Mouse (Mus musculus): ENCODE data around the gene Kif20b. TPM values are rescaled to one million over a fixed set of nuclear protein-coding genes. Genes with fewer than 3 reads are reported as not detected.

Kif20b gene
- polyA plus RNA-seq, 1 experiment from 2014 or later = 16.9 TPM

- H3K36me3 ChIP-seq (ENCODE audit: control insufficient read depth, insufficient read depth) = no peaks in the 10 kb centered on the region
- no peak overlapping the region for H3K4me2 ChIP-seq (replicated peaks; ENCODE audit: low read depth)
- H3K4me1 ChIP-seq (replicated peaks; ENCODE audit: control insufficient read depth, insufficient read depth, low read length) = 0 out of 2 replicates have a peak, but pooled peaks cover 3% of the 10 kb centered on the region
- H3K4me3 ChIP-seq (ENCODE audit: low read depth, low read length) = no peak overlapping the region
- H3K9ac ChIP-seq (ENCODE audit: low read depth, low read length) = no peak overlapping the region
- H3K27me3 ChIP-seq (replicated peaks; ENCODE audit: control insufficient read depth, insufficient read depth, low read length) = no peaks in the 10 kb centered on the region
- no peak overlapping the region for H3K27ac ChIP-seq (ENCODE audit: low read depth, low read length)
- TF ChIP-seq CTCF (IDR thresholded peaks at IDR 0.05; ENCODE audit: low read depth) = no peak
- 79% methylated on average over 3 of the region's 3 CpGs for WGBS
- no peak for ATAC-seq
- no peaks in the 10 kb centered on the region for H3K9me3 ChIP-seq (ENCODE audit: control insufficient read depth)
These were observed 92.9 kb downstream of the Kif20b start for GRCm38 (mm10) chr19:35015058-35015457.

DNA sequence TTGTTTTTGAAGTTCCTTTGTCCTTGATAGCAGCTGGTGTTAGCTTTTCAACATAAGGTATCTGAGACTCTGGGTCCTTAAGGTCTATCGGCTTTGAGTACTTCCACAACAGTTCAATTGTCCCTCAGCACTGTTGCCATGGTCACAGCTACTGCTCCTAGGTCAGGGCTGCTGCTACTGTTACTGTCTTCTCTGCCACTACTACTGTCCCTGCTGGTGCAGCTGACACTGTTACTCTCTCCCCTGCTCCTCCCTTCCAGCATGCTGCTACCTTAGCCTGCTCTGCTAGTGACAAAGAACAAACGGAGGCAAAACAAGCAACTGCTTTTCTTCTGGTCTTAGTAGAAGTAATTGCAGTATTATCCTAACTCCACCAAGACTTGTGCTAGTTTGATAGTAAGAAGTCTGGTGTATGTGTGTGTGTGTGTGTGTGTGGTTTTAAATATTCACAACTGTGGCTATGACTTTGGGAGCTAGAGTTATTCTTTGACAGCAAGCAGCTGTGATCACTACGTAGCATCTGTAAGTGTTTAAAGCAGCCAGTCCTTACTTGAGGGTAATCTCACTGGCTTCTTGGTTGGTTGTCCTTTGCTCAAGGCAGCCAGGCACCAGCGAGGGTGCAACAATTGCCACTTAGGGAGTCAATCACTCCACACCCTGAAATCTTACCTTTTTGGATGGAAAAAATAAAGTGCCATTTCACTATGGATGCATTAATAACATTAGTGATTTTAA, 95.5 kb downstream of the Kif20b start:
- H3K4me2 ChIP-seq (replicated peaks; ENCODE audit: low read depth) = 0 out of 2 replicates have a peak overlapping the region, but pooled peaks have one; percentile 3
- TF ChIP-seq CTCF (IDR thresholded peaks at IDR 0.05; ENCODE audit: low read depth) = no peak
- H3K9ac ChIP-seq (ENCODE audit: low read depth, low read length) = no peak overlapping the region
- ATAC-seq = no peak
- 0 out of 2 replicates have a peak, but pooled peaks cover 3% of the 10 kb centered on the region for H3K4me1 ChIP-seq (replicated peaks; ENCODE audit: control insufficient read depth, insufficient read depth, low read length)
- H3K36me3 ChIP-seq (ENCODE audit: control insufficient read depth, insufficient read depth) = no peaks in the 10 kb centered on the region
- H3K27ac ChIP-seq (ENCODE audit: low read depth, low read length) = no peak overlapping the region
- H3K27me3 ChIP-seq (replicated peaks; ENCODE audit: control insufficient read depth, insufficient read depth, low read length) = no peaks in the 10 kb centered on the region
- 33% methylated on average over 4 of the region's 4 CpGs for WGBS
- no peaks in the 10 kb centered on the region for H3K9me3 ChIP-seq (ENCODE audit: control insufficient read depth)
- H3K4me3 ChIP-seq (ENCODE audit: low read depth, low read length) = no peak overlapping the region

DNA sequence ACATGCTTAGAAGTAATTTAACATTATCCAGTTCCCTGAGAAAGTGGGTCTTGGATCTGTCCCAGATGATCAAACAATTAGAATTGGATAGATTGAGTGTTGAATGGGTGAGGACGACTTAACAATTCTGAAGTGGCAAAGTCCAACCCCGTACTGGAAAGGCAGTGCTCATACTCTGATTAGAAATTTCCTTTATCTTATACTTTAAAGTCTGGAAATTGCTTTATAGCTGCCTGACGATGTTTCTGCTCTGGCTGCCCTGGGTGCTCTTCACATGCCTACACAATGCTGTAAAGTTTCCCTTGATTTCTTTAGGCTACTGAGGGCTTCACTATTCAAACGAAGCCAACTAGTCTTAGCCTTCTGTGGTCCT, 96.0 kb downstream of the Kif20b start:
- 26% methylated on average over 4 of the region's 4 CpGs for WGBS
- TF ChIP-seq CTCF (IDR thresholded peaks at IDR 0.05; ENCODE audit: low read depth) = no peak
- 0 out of 2 replicates have a peak overlapping the region, but pooled peaks have one; percentile 3 for H3K4me2 ChIP-seq (replicated peaks; ENCODE audit: low read depth)
- H3K4me1 ChIP-seq (replicated peaks; ENCODE audit: control insufficient read depth, insufficient read depth, low read length) = 0 out of 2 replicates have a peak, but pooled peaks cover 3% of the 10 kb centered on the region
- no peaks in the 10 kb centered on the region for H3K36me3 ChIP-seq (ENCODE audit: control insufficient read depth, insufficient read depth)
- no peaks in the 10 kb centered on the region for H3K27me3 ChIP-seq (replicated peaks; ENCODE audit: control insufficient read depth, insufficient read depth, low read length)
- H3K4me3 ChIP-seq (ENCODE audit: low read depth, low read length) = no peak overlapping the region
- no peak overlapping the region for H3K9ac ChIP-seq (ENCODE audit: low read depth, low read length)
- H3K27ac ChIP-seq (ENCODE audit: low read depth, low read length) = no peak overlapping the region
- ATAC-seq = no peak
- no peaks in the 10 kb centered on the region for H3K9me3 ChIP-seq (ENCODE audit: control insufficient read depth)

MicroRNAs encoded within 50 kb of the gene (microRNA counts, 519-probe panel; counts per million panel counts)
- not detected for microRNA mmu-miR-1950

Small RNAs within 50 kb of the gene (microRNA-seq; reads per million reads assigned to microRNA genes)
- gene Mir1950 = not detected

Other genes with a start within 250 kb of the Kif20b start
- gene Slc16a12, start 175.1 kb upstream of the Kif20b start, polyA plus RNA-seq (2015; fragmentation: Nextera tagmentation; extraction: Ambion mirVana) = 5.3 and 6.8 TPM in 2 replicates
- 3.7 and 4.4 TPM in 2 replicates for gene Pank1, start 42.9 kb upstream of the Kif20b start, polyA plus RNA-seq (2015; fragmentation: Nextera tagmentation; extraction: Ambion mirVana)

Measured in intestine, postnatal 0 days (tissue).